Comparison of ENCODE assay signal across 7 mouse cellular contexts in the genomic region with DNA sequence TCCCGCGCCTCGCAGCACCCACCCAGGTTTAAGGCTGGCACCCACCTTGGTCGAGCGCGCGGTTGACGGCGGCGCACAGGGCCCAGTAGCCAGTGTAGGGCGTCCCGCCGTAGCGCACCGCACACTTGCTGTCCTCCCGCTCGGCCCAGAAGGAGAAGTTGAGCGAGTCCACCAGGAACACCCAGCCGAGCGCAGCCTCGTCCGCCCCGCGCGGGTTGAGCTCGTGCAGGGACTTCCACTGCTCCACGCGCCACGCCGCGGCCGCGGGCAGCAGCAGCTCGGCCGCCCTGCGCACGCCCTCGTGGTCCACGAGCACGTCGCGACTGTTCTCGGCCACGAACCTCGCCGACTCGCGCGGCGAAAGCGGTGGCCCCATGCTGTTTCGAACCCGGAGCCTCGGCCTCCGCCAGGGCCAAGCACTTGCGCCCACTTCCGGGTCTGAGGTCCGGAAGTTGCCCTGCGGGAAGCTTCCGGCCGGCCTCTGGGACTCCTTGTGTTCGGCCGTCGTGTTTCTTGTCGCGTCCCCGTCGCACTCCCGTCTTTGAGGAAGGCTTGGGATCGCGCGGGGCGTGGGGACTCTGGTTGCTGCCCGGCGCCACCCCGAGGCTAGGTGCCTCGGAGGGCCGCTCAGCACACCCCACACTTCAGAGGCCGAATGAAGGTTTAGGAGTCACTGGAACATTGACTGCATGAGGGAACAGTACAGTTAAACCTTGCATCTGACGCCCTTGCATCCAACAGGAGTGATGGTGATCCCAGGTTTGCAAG. TPM values are rescaled to one million over a fixed set of nuclear protein-coding genes. Genes with fewer than 3 reads are reported as not detected.
A peak's percentile ranks its signal among the peaks of the same experiment; 100 is the strongest.
DNase-seq lines count a peak whose midpoint lies in the region; ATAC-seq lines count a peak whose summit lies in the region.

Gene 2210016F16Rik, minus strand, starts transcription at position 447 of the 768 bp plus-strand sequence.

- ATAC-seq in embryonic facial prominence, embryonic 12.5 days (ENCODE audit: insufficient number of reproducible peaks, insufficient read depth, low FRiP score, low TSS enrichment) = peak; percentile 76
- ATAC-seq in limb, embryonic 15.5 days (ENCODE audit: insufficient number of reproducible peaks, low FRiP score, low TSS enrichment, low read depth) = peak; percentile 62; the same call in 1 of the 2 replicates
- ATAC-seq in midbrain, embryonic 16.5 days = peak; percentile 74

- 3% methylated on average over 80 of the region's 80 CpGs for WGBS in embryonic facial prominence, embryonic 12.5 days
- 2% methylated on average over 80 of the region's 80 CpGs for WGBS in limb, embryonic 15.5 days
- WGBS in midbrain, embryonic 16.5 days = 2% methylated on average over 79 of the region's 80 CpGs

- H3K4me3 ChIP-seq in embryonic facial prominence, embryonic 12.5 days = peak within 1 kb of the TSS; percentile 62
- H3K4me3 ChIP-seq in limb, embryonic 15.5 days = peak within 1 kb of the TSS; percentile 74
- peak within 1 kb of the TSS; percentile 79 for H3K4me3 ChIP-seq in midbrain, embryonic 16.5 days (ENCODE audit: low read depth, low read length)

- peak; percentile 68 to 78 for DNase-seq in adrenal gland, postnatal 36 days
- peak; percentile 75 to 81 for DNase-seq in heart, adult 18-20 months
- DNase-seq in kidney, adult 18-20 months = peak; percentile 82
- peak; percentile 52 to 69 for DNase-seq in spleen, adult 18-20 months

- peaks cover 15% of the 10 kb centered on the region for H3K9me3 ChIP-seq in embryonic facial prominence, embryonic 12.5 days
- peaks cover 7% of the 10 kb centered on the region; the same call in 1 of the 2 replicates for H3K9me3 ChIP-seq in limb, embryonic 15.5 days
- H3K9me3 ChIP-seq in midbrain, embryonic 16.5 days (replicated peaks; ENCODE audit: control insufficient read depth, low read length, poor library complexity, severe bottlenecking) = 0 out of 2 replicates have a peak, but pooled peaks cover 2% of the 10 kb centered on the region

- H3K9ac ChIP-seq in embryonic facial prominence, embryonic 12.5 days = peak within 1 kb of the TSS; percentile 73
- peak within 1 kb of the TSS; percentile 75 for H3K9ac ChIP-seq in limb, embryonic 15.5 days
- peak within 1 kb of the TSS; percentile 83 for H3K9ac ChIP-seq in midbrain, embryonic 16.5 days (ENCODE audit: low read depth, low read length)

- peak within 1 kb of the TSS; percentile 78 for H3K4me2 ChIP-seq in embryonic facial prominence, embryonic 12.5 days (replicated peaks)
- peak within 1 kb of the TSS; percentile 90 for H3K4me2 ChIP-seq in limb, embryonic 15.5 days
- peak within 1 kb of the TSS; percentile 95 for H3K4me2 ChIP-seq in midbrain, embryonic 16.5 days (ENCODE audit: low read length)

- 0 out of 2 replicates have a peak, but pooled peaks cover 10% of the 10 kb centered on the region for H3K4me1 ChIP-seq in embryonic facial prominence, embryonic 12.5 days
- peaks cover 11% of the 10 kb centered on the region; the same call in 1 of the 2 replicates for H3K4me1 ChIP-seq in limb, embryonic 15.5 days
- peaks cover 8% of the 10 kb centered on the region for H3K4me1 ChIP-seq in midbrain, embryonic 16.5 days (ENCODE audit: control insufficient read depth, insufficient read depth, low read length)

- H3K27me3 ChIP-seq in embryonic facial prominence, embryonic 12.5 days = no peaks in the 10 kb centered on the region
- no peaks in the 10 kb centered on the region for H3K27me3 ChIP-seq in limb, embryonic 15.5 days
- no peaks in the 10 kb centered on the region for H3K27me3 ChIP-seq in midbrain, embryonic 16.5 days (ENCODE audit: control insufficient read depth, insufficient read depth, low read depth, low read length)

- peaks cover 24% of the 10 kb centered on the region for H3K36me3 ChIP-seq in embryonic facial prominence, embryonic 12.5 days
- peaks cover 29% of the 10 kb centered on the region for H3K36me3 ChIP-seq in limb, embryonic 15.5 days
- peaks cover 23% of the 10 kb centered on the region for H3K36me3 ChIP-seq in midbrain, embryonic 16.5 days (ENCODE audit: control insufficient read depth, insufficient read depth, low read length)

- H3K27ac ChIP-seq in embryonic facial prominence, embryonic 12.5 days = peak within 1 kb of the TSS; percentile 24; the same call in 1 of the 2 replicates
- peak within 1 kb of the TSS; percentile 76 for H3K27ac ChIP-seq in limb, embryonic 15.5 days
- peak within 1 kb of the TSS; percentile 0 for H3K27ac ChIP-seq in midbrain, embryonic 16.5 days (ENCODE audit: low read length)

RNA-seq across cellular contexts. Expression of gene 2210016F16Rik, which starts in this region (rescaled TPM):
- total RNA-seq in adrenal gland, postnatal 36 days (2021) = 10 to 100 TPM; 27.2 to 31.5 TPM
- polyA plus RNA-seq in embryonic facial prominence, embryonic 12.5 days (2016; fragmentation: Nextera tagmentation; extraction: Ambion mirVana) = 23.7 and 24.3 TPM in 2 replicates
- 10 to 100 TPM; 16.0 to 17.6 TPM for total RNA-seq in heart, adult 18-20 months (2021)
- 27.7 and 29.7 TPM in 2 replicates for polyA plus RNA-seq in limb, embryonic 15.5 days (2015; fragmentation: Nextera tagmentation; extraction: Ambion mirVana)
- polyA plus RNA-seq in midbrain, embryonic 16.5 days (2015; fragmentation: Nextera tagmentation; extraction: Ambion mirVana) = 19.2 and 19.9 TPM in 2 replicates

Comparison
In these comparisons a context has a peak if more than half of its experiments do, and no peak if none do; other contexts are left out.
1. Peak in every context shown above with its lines: DNase-seq, ATAC-seq, H3K4me3 ChIP-seq and H3K27ac ChIP-seq.
2. H3K27ac ChIP-seq: peak in every context shown above with its lines; median percentile 76 in limb, embryonic 15.5 days; 24 in embryonic facial prominence, embryonic 12.5 days; 0 in midbrain, embryonic 16.5 days.